Mouse (Mus musculus) megakaryocyte, embryonic 14.5 days (primary cell): Measurements from ENCODE around the gene Syce1l. TPM values are rescaled to one million over a fixed set of nuclear protein-coding genes. Genes with fewer than 3 reads are reported as not detected.
A peak's percentile ranks its signal among the peaks of the same experiment; 100 is the strongest.

Source experiments
- H3K27me3 ChIP-seq: replicated peaks from 2 replicates; pipeline ENCODE3; 2012; ENCODE audit warnings: inconsistent platforms
- H3K36me3 ChIP-seq: replicated peaks from 2 replicates; pipeline ENCODE3; 2012; ENCODE audit warnings: low read length, inconsistent platforms, mixed read lengths
- H3K4me1 ChIP-seq: 2 replicates; pipeline ENCODE4 v1.6.1; 2012; ENCODE audit warnings: inconsistent platforms
- H3K4me3 ChIP-seq: replicated peaks from 2 replicates; pipeline ENCODE3; 2012; ENCODE audit warnings: moderate library complexity, mild to moderate bottlenecking, inconsistent platforms
- H3K9me3 ChIP-seq: 2 replicates; pipeline ENCODE4 v1.6.1; 2012; ENCODE audit warnings: inconsistent platforms
- FLI1 ChIP-seq: IDR thresholded peaks from 2 replicates; pipeline ENCODE4 v1.6.1; 2012; ENCODE audit warnings: low read length, inconsistent platforms, mixed read lengths
- GATA1 ChIP-seq: IDR thresholded peaks from 3 replicates; pipeline ENCODE4 v1.6.1; 2012; ENCODE audit warnings: mixed read lengths, low read length, inconsistent platforms, borderline replicate concordance
- polyA plus RNA-seq: library from polyadenylated mRNA; stranded (reverse); fragments of >175 nt; gene quantifications from 2 replicates; pipeline ENCODE4 v1.2.3, GENCODE M21; 2012; ENCODE audit warnings: low replicate concordance; ENCODE audit not compliant: insufficient read depth

Syce1l gene
- 0.17 TPM in 1 of 2 replicates, not detected in the other for polyA plus RNA-seq

DNA sequence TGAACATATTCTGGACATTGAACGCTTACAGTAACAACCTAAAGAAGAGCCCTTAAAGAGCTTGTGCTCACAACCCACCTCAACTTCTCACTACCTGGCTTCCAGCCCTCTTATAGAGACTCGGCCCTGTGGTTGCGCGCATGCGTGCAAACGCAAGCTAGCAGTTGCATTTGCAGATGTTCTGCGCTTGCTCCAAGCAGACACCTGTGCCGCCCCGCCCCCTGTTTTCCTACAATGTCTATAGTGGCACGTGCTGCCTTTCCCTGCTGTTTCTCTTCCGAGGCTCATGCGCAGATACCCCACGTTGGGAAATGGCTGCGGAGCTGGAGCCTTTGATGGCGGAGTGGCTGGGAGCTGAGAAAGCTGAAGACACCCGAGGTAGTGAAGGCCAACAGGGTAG, at the start of gene Syce1l:
Syce1l (plus strand) TSS at position 288 of the 400 bp plus-strand sequence.
- no peak within 1 kb of the TSS for H3K4me3 ChIP-seq
- H3K36me3 ChIP-seq: peaks cover 62% of the 10 kb centered on the region
- H3K9me3 ChIP-seq: no peaks in the 10 kb centered on the region
- H3K27me3 ChIP-seq: no peaks in the 10 kb centered on the region
- peaks cover 23% of the 10 kb centered on the region; the same call in 1 of the 2 replicates for H3K4me1 ChIP-seq
- TF ChIP-seq FLI1 (no peak), GATA1 (no peak)

DNA sequence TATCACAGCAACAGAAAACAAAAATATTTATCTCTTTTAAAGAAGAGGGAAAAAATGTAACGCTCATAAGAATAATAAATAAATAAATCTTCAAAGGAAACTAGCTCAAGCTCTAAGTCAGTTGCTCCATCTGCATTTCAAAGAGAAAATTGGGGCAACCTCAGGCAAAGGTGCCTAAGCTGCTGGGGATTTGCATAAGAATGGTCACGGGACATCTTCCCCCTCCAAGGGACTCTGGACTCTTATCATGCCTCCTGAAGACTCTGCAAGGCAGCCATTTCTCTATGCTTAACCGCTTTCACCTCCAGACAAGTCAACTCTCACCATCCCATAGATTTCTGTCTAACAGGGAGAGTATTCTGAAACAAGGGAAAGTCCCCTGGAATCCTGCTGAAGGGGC, 44.6 kb upstream of the Syce1l start:
- H3K4me1 ChIP-seq: no peaks in the 10 kb centered on the region
- H3K9me3 ChIP-seq: peaks cover 36% of the 10 kb centered on the region
- no peak overlapping the region for H3K4me3 ChIP-seq
- no peaks in the 10 kb centered on the region for H3K27me3 ChIP-seq
- TF ChIP-seq FLI1 (no peak), GATA1 (no peak)
- no peaks in the 10 kb centered on the region for H3K36me3 ChIP-seq

DNA sequence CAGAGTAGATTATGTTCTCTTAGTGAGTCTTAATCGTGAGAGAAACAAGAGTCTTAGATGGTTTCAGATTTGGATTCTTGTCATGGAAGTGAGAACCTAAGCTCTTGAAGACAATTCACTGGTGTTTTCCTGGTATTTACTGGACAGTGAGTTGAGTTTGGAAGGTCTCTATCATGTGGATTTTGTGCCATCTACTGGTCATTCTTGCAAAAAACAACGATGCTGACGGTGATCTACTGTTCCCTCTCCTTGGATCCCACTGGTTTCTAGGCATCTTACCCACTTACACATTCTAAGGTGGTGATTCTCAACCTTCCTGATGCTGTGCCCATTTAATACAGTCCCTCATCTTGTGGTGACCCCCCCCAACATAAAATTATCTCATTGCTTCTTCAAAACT, 10.4 kb upstream of the Syce1l start:
- Histone ChIP-seq H3K4me3 (no peak overlapping the region), H3K4me1 (peaks cover 31% of the 10 kb centered on the region), H3K27me3 (no peaks in the 10 kb centered on the region), H3K9me3 (no peaks in the 10 kb centered on the region), H3K36me3 (peaks cover 5% of the 10 kb centered on the region)
- TF ChIP-seq GATA1 (no peak), FLI1 (no peak)

DNA sequence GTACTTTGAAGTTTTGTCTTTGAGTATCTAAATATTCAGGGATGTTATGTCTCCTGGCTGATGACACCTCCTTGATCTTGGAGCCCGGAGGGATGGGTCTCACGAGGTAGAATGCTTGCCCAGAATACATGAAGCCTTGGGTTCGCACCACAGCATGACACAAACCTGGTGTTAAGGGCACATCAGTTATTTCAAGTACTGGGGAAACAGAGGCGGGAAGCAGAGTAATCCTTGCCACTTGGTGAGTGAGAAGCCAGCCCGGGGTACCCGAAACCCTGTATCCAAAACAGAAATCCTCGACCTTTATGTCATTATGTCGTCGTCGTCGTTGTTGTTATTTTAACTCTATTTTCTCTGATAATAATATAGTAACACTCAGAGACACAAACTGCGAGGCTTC, 8.9 kb upstream of the Syce1l start:
- TF ChIP-seq GATA1 (no peak), FLI1 (no peak)
- Histone ChIP-seq H3K4me3 (peak overlapping the region; percentile 98), H3K27me3 (no peaks in the 10 kb centered on the region), H3K9me3 (no peaks in the 10 kb centered on the region), H3K36me3 (peaks cover 20% of the 10 kb centered on the region), H3K4me1 (peaks cover 45% of the 10 kb centered on the region)

DNA sequence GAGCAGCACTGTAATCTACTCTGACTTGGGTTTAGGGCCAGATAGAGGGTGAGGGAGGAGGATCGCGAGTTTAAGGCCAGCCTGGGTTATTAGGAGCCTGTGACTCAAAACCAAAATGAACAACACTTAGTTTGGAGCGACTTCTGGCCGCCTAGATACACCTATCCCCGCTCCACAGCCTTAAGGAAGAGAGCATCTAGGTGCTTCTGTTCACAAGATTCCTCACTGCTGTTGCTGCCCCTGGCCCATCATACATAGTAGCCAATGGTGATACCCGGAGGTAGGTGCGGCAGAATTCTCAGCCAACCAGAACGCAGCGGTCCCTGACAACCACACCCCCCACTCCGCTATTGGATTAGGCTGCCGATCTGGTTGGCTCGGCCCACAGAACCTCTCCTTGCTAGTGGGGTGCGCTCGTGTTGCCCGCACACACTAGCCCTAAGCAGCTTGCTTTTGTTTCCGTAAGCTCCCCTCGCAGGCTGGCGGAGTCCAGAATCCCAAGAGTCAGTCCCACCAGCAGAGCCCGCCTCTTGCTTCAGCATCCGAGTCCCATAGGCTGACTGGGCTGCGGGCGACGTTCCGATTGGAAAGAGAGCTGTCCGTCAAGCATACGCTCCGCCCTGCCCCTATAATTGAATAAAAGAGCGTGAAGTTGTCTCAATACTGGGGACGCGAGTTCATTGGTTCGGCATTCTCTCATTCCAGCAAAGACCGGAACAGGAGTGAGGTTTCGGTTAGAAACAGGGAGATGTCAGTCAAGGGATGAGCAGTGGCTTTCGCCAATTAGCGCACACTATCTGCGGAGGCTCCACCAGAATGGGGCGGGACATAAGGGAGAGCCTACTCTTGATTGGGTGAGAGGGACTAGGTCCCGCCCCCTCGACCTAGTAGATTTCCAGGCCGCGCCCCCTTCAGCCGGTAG, 8.1 kb upstream of the Syce1l start, which contains the start of gene Mon1b:
Mon1b (plus strand) TSS at position 918 of the 922 bp plus-strand sequence.
- Histone ChIP-seq H3K4me1 (peaks cover 50% of the 10 kb centered on the region), H3K9me3 (no peaks in the 10 kb centered on the region)
- TF ChIP-seq FLI1: no peak
- TF ChIP-seq GATA1: no peak

DNA sequence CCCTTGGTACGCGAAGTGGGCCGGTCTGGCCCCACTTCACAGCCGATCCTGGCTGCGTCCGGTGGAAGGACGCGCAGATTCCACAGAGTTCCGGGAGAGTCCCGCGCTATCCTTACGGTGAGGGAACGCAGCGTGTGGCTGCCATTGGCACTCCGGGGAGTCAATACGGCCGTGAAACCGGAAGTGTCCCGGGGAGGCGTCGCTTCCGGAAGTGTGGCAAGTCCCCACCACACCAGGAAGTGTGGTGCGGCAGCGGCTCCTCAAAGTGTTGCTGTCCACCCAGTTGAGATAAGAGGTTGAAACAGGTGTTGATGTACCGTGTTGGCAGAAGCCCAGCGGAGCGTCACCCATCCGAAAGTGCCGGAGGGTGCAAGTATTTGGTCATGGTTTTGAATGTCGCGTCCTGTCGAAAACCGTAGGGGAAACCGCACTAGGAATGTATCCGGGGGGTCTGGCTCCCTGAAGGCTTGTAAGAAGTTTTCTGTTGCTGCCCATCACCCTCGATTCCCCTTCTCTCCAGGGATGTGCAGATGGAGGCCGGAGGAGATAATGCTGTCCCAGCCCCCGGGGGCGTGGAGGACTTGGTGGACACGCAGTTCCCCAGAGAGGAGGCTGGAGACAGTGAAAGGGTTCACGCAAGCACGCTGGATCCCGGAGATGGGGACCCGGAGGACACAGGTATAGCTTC, 7.3 kb upstream of the Syce1l start:
- Histone ChIP-seq H3K36me3 (peaks cover 36% of the 10 kb centered on the region), H3K27me3 (no peaks in the 10 kb centered on the region), H3K4me3 (peak overlapping the region; percentile 98), H3K9me3 (no peaks in the 10 kb centered on the region), H3K4me1 (peaks cover 56% of the 10 kb centered on the region)
- TF ChIP-seq GATA1 (peak; percentile 72; the same call in 2 of the 3 replicates), FLI1 (peak; percentile 98)

More for the DNA sequence above, 8.1 kb upstream of the Syce1l start, which contains the start of gene Mon1b:
- no peaks in the 10 kb centered on the region for H3K27me3 ChIP-seq
- H3K4me3 ChIP-seq: peak within 1 kb of the TSS; percentile 98
- peaks cover 28% of the 10 kb centered on the region for H3K36me3 ChIP-seq

DNA sequence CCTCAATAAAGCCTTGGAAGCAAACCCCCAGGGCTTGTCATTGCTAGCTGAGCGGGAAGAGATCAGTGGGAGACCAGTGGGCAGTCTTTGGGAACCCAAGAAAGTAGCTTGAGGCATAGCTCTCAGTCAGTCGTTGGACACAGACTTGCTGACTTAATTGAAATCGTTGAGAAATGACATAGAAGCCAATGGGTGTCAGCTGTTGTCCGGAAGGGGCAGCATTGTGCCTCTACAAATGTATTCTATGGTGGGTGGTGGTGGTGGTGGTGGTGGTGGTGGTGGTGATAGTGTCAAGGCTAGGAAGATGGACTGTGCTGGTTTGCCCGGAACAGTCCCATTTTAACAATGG, 6.8 kb upstream of the Syce1l start:
- Histone ChIP-seq H3K4me3 (peak overlapping the region; percentile 98), H3K4me1 (peaks cover 56% of the 10 kb centered on the region), H3K36me3 (peaks cover 41% of the 10 kb centered on the region), H3K9me3 (no peaks in the 10 kb centered on the region), H3K27me3 (no peaks in the 10 kb centered on the region)
- TF ChIP-seq FLI1 (no peak), GATA1 (no peak)

DNA sequence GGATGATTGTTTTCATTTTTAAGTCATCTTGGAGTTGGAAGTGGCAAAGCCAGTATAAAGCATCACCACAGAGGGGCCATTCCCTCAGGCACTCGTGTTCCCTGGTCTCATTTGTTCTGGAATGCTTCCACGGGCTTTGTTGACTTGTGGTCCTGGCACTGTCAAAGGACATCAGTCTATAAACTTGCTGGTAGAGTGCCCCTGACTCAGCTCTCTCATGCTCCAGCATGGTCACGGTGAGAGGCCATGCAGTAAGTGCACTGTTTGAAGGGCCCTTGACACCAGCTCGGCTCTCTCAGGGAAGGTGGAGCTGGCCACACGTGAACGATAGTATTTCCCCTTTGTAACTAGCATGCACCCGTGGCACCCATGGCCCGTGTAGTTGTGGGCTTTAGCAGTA, 2.7 kb upstream of the Syce1l start:
- Histone ChIP-seq H3K9me3 (no peaks in the 10 kb centered on the region), H3K27me3 (no peaks in the 10 kb centered on the region), H3K4me1 (peaks cover 43% of the 10 kb centered on the region), H3K36me3 (peaks cover 70% of the 10 kb centered on the region), H3K4me3 (no peak overlapping the region)
- TF ChIP-seq GATA1: no peak
- TF ChIP-seq FLI1: no peak

DNA sequence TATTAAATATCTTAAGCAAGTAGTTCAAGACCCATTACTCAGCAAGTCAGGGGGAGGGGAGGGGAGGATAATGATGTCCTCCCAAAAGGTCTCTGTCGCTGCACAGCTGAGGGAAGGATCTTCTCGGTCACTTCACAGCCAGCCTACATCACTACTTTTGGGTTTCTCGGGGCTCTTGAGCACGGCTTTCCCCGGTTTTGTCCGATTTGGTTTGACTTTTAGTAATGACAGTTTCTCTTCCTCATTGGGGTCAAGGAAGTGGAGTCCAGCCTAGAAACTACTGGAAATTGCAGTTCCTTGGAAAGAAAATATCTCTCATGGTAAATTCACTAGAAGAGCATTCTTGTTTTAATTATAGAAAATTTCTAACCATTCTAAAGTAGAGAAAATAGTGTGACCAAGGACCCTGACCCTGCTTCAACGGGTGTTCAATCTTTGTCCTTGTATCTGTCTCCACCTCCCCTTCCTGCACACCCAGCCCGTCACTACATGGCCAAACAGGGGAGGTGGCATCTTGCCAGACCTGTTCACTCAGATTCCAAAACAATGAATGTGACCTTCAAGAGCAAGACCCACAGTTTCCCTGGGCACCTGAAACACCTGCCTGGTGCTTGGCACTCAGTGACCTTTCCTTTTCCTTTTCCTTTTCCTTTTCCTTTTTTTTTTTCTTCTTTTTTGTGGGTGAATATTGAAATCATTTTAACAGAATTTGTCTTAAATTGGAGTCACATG, 632 bp downstream of the Syce1l start:
- Histone ChIP-seq H3K4me1 (peaks cover 19% of the 10 kb centered on the region; the same call in 1 of the 2 replicates), H3K36me3 (peaks cover 55% of the 10 kb centered on the region), H3K9me3 (no peaks in the 10 kb centered on the region), H3K4me3 (no peak overlapping the region), H3K27me3 (peaks cover 2% of the 10 kb centered on the region)
- no peak for TF ChIP-seq FLI1
- no peak for TF ChIP-seq GATA1

DNA sequence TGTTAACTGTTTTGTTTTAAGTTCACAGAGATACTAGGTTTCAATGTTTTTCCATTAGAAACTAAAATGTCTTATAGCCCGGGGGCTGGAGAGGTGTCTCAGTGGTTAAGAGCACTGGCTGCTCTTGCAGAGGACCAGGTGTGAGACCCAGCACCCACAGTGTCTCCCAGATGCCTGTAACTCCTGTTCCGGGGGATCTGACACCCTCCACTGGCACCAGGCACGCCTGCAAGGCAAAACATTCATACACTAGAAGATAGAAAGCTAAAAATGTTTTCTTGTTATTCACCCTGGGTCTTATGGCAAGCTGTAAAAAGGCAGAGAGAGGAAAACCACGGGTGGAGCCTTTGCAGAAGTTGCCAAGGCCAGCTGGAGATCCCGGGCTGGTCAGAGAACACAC, 2.2 kb downstream of the Syce1l start:
- no peaks in the 10 kb centered on the region for H3K9me3 ChIP-seq
- H3K4me3 ChIP-seq: no peak overlapping the region
- H3K4me1 ChIP-seq: peaks cover 7% of the 10 kb centered on the region; the same call in 1 of the 2 replicates
- TF ChIP-seq FLI1: no peak
- TF ChIP-seq GATA1: no peak
- peaks cover 5% of the 10 kb centered on the region for H3K27me3 ChIP-seq
- peaks cover 39% of the 10 kb centered on the region for H3K36me3 ChIP-seq
